Mouse (Mus musculus) thymus, adult 2 months (tissue): ENCODE measurements around the gene 4933425L06Rik. TPM values are rescaled to one million over a fixed set of nuclear protein-coding genes. Genes with fewer than 3 reads are reported as not detected.
A peak's percentile ranks its signal among the peaks of the same experiment; 100 is the strongest.

Experiments used
- DNase-seq: peaks from one replicate; pipeline ENCODE4 v3.0.0; 2021
- H3K27ac ChIP-seq: fragments of 200-500 bp; 2 replicates; pipeline ENCODE4 v1.5.1; 2012; ENCODE audit warnings: low read length, control low read depth; ENCODE audit not compliant: control insufficient read depth, insufficient read depth
- H3K27me3 ChIP-seq: fragments of 200-500 bp; 2 replicates; pipeline ENCODE4 v1.6.1; 2012; ENCODE audit warnings: mild to moderate bottlenecking, low read length, moderate library complexity, mixed read lengths; ENCODE audit not compliant: control insufficient read depth, insufficient read depth
- H3K36me3 ChIP-seq: fragments of 200-500 bp; 2 replicates; pipeline ENCODE4 v1.6.1; 2012; ENCODE audit warnings: mild to moderate bottlenecking, low read length, moderate library complexity; ENCODE audit not compliant: control insufficient read depth, insufficient read depth
- H3K4me1 ChIP-seq: fragments of 200-500 bp; replicated peaks from 2 replicates; pipeline ENCODE4 v1.6.1; 2012; ENCODE audit warnings: low read length; ENCODE audit not compliant: control insufficient read depth, insufficient read depth
- H3K4me3 ChIP-seq: fragments of 200-500 bp; 2 replicates; pipeline ENCODE4 v1.5.1; 2012; ENCODE audit warnings: mild to moderate bottlenecking, low read length, control low read depth, moderate library complexity; ENCODE audit not compliant: control insufficient read depth, insufficient read depth
- CTCF ChIP-seq: fragments of 200-500 bp; IDR thresholded peaks from 2 replicates; pipeline ENCODE4 v1.5.1; 2012; ENCODE audit warnings: mild to moderate bottlenecking, control low read depth, low read length, moderate library complexity, borderline replicate concordance; ENCODE audit not compliant: control insufficient read depth, poor library complexity, insufficient read depth; ENCODE audit errors: extremely low read depth
- POLR2A ChIP-seq: fragments of 200-500 bp; IDR thresholded peaks from 2 replicates; pipeline ENCODE4 v1.6.1; 2012; ENCODE audit warnings: mild to moderate bottlenecking, low read length, control low read depth, moderate library complexity; ENCODE audit not compliant: control insufficient read depth, poor library complexity, insufficient read depth; ENCODE audit errors: extremely low read depth
- WGBS: fragments of 180-500 bp; shearing (Covaris S2); methylation state at CpG from one replicate; pipeline ENCODE4 v1.1.7; 2018; 5-methylcytosine and 5-hydroxymethylcytosine counted together
- polyA plus RNA-seq: library from polyadenylated mRNA; depleted of rRNA; stranded (reverse); fragments of >200 nt; gene quantifications from 2 replicates; pipeline ENCODE4 v1.2.3, GENCODE M21; 2012; rRNA removed

4933425L06Rik gene
- polyA plus RNA-seq, 1 experiment: not detected

DNA sequence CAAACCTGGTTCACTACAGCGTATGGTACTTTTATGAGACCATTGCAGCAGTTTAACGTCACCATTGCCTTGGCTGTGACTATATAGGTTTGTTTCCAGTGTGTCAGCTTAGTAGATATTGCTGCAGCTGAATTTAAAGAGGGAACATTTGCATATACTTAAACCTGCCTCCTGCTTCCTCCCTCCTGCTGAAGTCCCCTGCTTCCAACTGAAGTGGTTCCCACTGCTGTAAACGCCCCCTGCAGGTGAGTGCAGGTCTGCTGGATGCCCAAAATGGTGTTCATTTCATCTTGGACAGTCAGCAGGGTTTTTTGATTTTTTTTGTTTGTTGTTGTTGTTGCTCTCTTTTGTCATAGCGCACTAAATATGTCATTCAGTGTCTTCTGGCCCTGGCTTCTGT lies 72.0 kb downstream of the 4933425L06Rik start:
- Histone ChIP-seq H3K27me3 (no peaks in the 10 kb centered on the region), H3K4me3 (no peak overlapping the region), H3K36me3 (no peaks in the 10 kb centered on the region), H3K27ac (no peak overlapping the region), H3K4me1 (no peaks in the 10 kb centered on the region)
- WGBS: 73% methylated on average over 4 of the region's 4 CpGs
- TF ChIP-seq CTCF (no peak), POLR2A (no peak)
- DNase-seq: peak; percentile 47

DNA sequence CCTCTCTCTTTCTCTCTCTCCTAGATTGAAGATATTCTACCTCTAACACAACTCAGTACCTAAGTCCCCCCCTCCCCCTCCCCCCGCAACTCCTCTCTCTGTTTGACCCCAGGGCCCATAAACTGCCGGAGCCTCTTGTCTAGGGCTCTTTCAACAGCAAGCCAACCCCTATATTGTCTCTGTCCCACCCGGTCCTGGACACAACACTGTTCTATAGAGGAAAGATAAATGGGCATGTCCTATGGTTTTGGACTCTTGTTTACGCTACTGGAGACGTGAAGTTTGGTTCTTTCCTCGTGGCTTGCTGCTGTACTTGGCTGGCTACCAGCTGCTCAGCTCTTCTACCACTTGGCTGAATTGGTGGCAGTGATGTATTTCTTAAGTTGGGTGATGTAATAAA lies 83.5 kb downstream of the 4933425L06Rik start:
- Histone ChIP-seq H3K4me3 (no peak overlapping the region), H3K27me3 (no peaks in the 10 kb centered on the region), H3K27ac (no peak overlapping the region), H3K36me3 (no peaks in the 10 kb centered on the region), H3K4me1 (no peaks in the 10 kb centered on the region)
- TF ChIP-seq POLR2A (no peak), CTCF (no peak)
- 93% methylated on average over 6 of the region's 6 CpGs for WGBS
- DNase-seq: no peak

Other genes starting within 250 kb of the 4933425L06Rik start
- not detected in 2 replicates for gene Shisal2b, start 218.2 kb upstream of the 4933425L06Rik start, polyA plus RNA-seq
- gene Rgs7bp, start 27.2 kb upstream of the 4933425L06Rik start, polyA plus RNA-seq: 0.10 and 0.19 TPM in 2 replicates
- 2.7 and 3.4 TPM in 2 replicates for gene Rnf180, start 212.7 kb downstream of the 4933425L06Rik start, polyA plus RNA-seq